Mouse (Mus musculus): ENCODE results near the gene Olfml3.

Olfml3 gene

GRCm38 (mm10) chr3:103709470-103710040, 28.2 kb downstream of the Olfml3 start:
- no peak for DNase-seq (ENCODE audit: low read depth, low spot score)

- no peak for DNase-seq (ENCODE audit: low read depth, low spot score)
Observed at GRCm38 (mm10) chr3:103705426-103705825, 32.4 kb downstream of the Olfml3 start.

GRCm38 (mm10) chr3:103704661-103705060, 33.1 kb downstream of the Olfml3 start:
- DNase-seq (ENCODE audit: low read depth, low spot score), result no peak

- DNase-seq (ENCODE audit: low read depth, low spot score), result no peak
Observed at GRCm38 (mm10) chr3:103696388-103696925, 41.3 kb downstream of the Olfml3 start.

- DNase-seq (ENCODE audit: low read depth, low spot score), result no peak
Observed at GRCm38 (mm10) chr3:103695556-103695955, 42.2 kb downstream of the Olfml3 start.

GRCm38 (mm10) chr3:103690506-103690905, 47.3 kb downstream of the Olfml3 start:
- no peak for DNase-seq (ENCODE audit: low read depth, low spot score)

GRCm38 (mm10) chr3:103689043-103689442, 48.8 kb downstream of the Olfml3 start:
- no peak for DNase-seq (ENCODE audit: low read depth, low spot score)

GRCm38 (mm10) chr3:103683966-103684319, 53.9 kb downstream of the Olfml3 start:
- no peak for DNase-seq (ENCODE audit: low read depth, low spot score)

GRCm38 (mm10) chr3:103683234-103683965, 54.4 kb downstream of the Olfml3 start:
- peak; percentile 23 for DNase-seq (ENCODE audit: low read depth, low spot score)

DNA sequence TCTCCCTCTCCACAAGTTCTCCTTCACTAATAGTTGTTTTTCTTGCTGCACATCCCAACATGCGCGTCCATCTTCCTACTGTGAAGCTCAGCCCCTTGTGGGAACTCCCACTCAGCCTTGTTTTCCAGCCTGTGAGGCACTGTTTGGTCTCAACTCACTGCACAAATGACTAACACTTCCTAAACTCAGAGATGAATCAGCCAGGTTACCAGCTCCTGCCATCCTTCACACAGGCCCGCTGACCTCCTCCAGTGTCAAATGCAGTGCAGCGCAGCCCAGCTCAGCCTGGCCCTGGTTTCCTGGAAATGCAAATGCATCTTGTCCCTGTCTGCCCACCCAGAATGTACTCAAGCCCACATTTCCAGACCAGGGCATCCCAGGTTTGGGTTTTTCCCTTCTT, 55.3 kb downstream of the Olfml3 start:
- DNase-seq (ENCODE audit: low read depth, low spot score), result no peak

DNA sequence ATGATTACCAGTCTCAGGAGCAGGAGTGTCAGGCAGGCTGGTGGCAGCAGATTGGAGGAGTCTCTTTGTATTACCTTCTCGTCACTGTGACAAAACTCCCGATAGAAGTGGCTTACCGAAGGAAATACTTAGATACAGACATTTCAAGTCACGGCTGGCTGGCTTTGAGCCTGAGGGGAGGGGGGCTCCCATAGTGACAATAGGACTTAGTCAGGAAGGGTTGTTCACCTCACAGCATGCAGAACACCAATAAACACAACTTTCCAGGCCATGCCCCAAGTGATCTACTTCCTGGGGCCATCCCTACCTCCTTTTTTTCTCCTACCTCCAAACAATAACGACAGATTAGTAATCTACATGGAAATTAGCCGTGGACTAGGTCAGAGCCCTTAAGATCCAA, 59.0 kb downstream of the Olfml3 start:
- DNase-seq (ENCODE audit: low read depth, low spot score), result no peak

GRCm38 (mm10) chr3:103672716-103673115, 65.1 kb downstream of the Olfml3 start:
- DNase-seq (ENCODE audit: low read depth, low spot score), result peak; percentile 74

Data from retina, adult 2 months (tissue).